Mouse (Mus musculus) cortical plate, adult 2 months (tissue): ENCODE results near the gene Bcor. TPM values are rescaled to one million over a fixed set of nuclear protein-coding genes. Genes with fewer than 3 reads are reported as not detected.
A peak's percentile ranks its signal among the peaks of the same experiment; 100 is the strongest.

Experiments used
- H3K27ac ChIP-seq: fragments of 200-500 bp; 2 replicates; pipeline ENCODE4 v1.5.1; 2012; ENCODE audit warnings: low read length, control low read depth, inconsistent platforms; ENCODE audit not compliant: insufficient read depth
- H3K4me1 ChIP-seq: fragments of 200-500 bp; 2 replicates; pipeline ENCODE4 v1.6.1; 2011; ENCODE audit warnings: low read length; ENCODE audit not compliant: control insufficient read depth, insufficient read depth
- H3K4me3 ChIP-seq: fragments of 200-500 bp; 2 replicates; pipeline ENCODE4 v1.5.1; 2011; ENCODE audit warnings: mild to moderate bottlenecking, low read length, control low read depth; ENCODE audit not compliant: insufficient read depth
- CTCF ChIP-seq: fragments of 200-500 bp; IDR thresholded peaks from 2 replicates; pipeline ENCODE4 v1.5.1; 2011; ENCODE audit warnings: mild to moderate bottlenecking, control low read depth, low read length; ENCODE audit not compliant: insufficient read depth; ENCODE audit errors: extremely low read depth
- POLR2A ChIP-seq: fragments of 200-500 bp; IDR thresholded peaks from 2 replicates; pipeline ENCODE4 v1.6.1; 2011; ENCODE audit warnings: mild to moderate bottlenecking, low read length, control low read depth; ENCODE audit not compliant: insufficient read depth; ENCODE audit errors: extremely low read depth
- polyA plus RNA-seq: library from polyadenylated mRNA; depleted of rRNA; stranded (reverse); fragments of >200 nt; gene quantifications from 2 replicates; pipeline ENCODE4 v1.2.3, GENCODE M21; 2012

Gene Bcor
- polyA plus RNA-seq, 1 experiment, result 17.7 TPM

DNA sequence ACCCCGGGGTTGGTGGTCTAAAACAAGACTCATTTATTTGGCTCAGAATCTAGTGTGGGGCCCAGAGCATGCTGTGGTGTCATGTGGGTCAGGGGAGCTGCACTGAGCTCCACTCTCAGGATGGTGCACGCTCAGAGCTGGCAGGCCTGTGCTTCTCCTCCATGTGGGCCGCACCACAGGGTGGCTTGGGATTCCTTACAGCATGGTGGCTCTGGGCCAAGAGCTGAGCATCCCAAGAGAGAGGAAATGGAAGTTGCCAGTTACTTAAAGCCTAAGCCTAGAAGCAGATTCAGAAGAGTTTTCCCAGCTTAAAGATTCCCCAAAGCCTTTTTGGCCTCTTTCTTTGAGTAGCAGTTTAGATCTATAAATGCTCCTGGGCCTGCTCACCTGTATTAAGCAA is 151.1 kb downstream of the Bcor start:
- TF ChIP-seq CTCF (no peak), POLR2A (no peak)
- H3K4me3 ChIP-seq, result no peak overlapping the region
- H3K4me1 ChIP-seq, result peaks cover 2% of the 10 kb centered on the region
- no peak overlapping the region for H3K27ac ChIP-seq

DNA sequence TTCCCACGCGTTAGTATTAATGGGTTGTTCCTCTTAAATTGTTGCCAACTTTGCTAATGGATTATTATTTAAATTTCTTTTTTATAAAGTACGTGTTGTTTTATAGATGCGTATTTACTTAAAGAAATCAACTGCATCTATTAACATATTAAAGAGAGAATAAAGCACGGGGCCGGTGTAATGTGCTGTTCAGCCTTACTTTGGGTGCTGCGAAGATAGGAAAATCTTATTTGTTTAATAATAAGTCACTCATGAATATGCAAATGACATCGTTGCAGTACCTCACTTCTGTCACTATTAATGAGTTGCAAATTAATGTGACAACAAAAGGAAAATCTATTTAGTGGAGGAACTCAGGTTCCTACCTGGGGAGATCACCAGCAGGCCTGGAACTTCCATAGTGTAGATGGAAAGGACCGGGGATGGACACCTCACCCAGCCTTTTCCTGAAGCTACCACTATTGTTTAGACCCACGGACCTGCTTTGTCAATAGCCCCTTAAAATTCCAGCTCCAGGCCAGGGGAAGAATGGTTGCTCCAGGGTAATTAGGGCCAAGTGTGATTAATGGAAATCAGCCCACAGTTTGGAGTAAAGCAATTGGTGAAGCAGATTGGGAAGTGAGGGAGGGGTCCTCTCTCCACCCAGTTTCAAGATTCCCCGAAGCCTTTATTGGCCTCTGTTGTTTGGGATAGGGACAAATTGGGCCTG is 152.2 kb downstream of the Bcor start:
- H3K4me3 ChIP-seq, result no peak overlapping the region
- TF ChIP-seq POLR2A (no peak), CTCF (no peak)
- H3K27ac ChIP-seq, result no peak overlapping the region
- H3K4me1 ChIP-seq, result peaks cover 2% of the 10 kb centered on the region

GRCm38 (mm10) chrX:12006882-12007753 is 153.0 kb downstream of the Bcor start:
- TF ChIP-seq CTCF (no peak), POLR2A (no peak)
- H3K27ac ChIP-seq, result peak overlapping the region; percentile 83

DNA sequence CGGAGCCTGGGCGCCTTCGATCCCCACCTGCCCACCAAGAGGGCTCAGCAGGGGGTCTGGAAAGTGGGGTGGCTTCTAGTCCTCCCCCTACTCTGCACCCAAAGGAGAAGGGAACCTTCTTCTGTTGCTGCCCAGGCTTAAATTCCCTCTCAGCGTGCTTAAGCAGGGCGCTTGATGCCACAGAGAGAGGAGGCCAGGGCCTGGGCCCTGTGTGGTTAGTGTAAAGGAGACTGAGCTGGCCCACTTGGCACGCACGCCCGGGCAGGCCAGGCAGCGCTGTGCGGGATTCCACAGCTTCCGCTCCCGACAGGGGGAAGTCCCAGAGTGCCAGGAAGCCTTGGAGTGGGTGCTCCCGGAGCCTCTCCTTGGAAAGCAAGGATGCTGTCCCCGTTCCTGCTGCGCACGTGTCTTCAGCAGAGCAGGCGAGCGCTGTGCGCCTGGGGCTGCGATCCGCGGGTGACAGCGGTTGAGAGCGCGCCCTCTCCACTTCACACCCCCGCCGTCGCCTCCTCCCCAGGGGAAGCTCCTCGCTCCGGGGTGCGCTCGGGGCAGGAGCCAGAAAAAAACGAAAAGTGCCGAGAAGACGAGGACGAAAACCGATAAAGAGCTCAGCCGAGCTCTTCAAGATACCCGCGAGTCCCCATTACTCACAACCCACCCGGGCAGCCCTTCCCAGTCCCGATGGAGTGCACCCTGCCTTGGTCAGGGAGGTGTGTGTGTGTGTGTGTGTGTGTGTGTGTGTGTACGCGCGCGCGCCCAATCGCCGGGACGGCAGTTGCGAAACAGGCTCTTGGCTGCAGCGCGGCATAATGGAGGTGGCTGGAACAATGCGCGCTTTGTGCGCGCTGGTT is 153.9 kb downstream of the Bcor start:
- Histone ChIP-seq H3K27ac (peak overlapping the region; percentile 83), H3K4me1 (peaks cover 2% of the 10 kb centered on the region), H3K4me3 (peak overlapping the region; percentile 48)
- TF ChIP-seq CTCF, result no peak
- TF ChIP-seq POLR2A, result no peak

More at GRCm38 (mm10) chrX:12006882-12007753, 153.0 kb downstream of the Bcor start:
- Histone ChIP-seq H3K4me1 (peaks cover 2% of the 10 kb centered on the region), H3K4me3 (peak overlapping the region; percentile 48)

DNA sequence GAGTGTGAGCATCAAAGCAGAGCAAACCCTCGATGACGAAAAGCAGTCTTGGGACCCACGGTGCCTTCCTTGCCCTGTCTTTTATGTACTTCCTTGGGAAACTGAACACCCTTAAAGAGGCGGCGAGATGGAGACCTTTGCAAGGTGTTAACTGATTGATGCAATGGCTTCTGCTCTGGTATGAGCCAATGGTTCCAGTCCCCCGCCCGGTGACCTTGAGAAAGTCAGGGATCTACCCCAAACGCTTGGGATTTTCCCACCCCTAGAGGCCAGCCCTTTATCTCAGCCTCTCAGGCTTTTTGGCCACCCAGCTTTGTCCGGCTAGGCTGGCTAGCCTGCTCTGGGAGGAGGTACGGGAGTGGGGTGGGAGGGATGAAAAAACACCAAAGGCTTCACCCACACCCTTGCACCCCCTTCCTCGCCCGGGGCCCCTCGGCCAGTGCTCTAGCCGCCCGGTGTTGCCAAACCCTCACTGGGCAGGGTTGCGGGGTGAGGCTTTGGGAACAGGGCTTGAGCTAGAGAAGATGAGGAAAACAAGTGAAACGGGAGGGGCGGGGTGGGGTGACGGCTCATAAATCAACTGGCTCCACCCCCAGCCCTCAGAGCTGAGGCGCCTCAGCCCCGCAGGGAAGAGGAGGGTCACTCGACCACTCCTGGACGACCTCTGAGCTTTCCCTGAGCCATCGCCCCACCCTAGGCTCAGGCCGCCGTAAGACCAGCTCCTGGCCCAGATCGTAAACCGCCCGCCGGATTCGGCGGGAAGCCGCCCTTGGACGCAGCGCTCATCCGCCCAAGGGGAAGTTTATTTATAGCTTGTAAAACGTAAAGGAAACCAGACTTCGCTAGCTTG is 154.7 kb downstream of the Bcor start:
- TF ChIP-seq CTCF (no peak), POLR2A (no peak)
- Histone ChIP-seq H3K27ac (peak overlapping the region; percentile 83; the same call in 1 of the 2 replicates), H3K4me3 (peak overlapping the region; percentile 48; the same call in 1 of the 2 replicates), H3K4me1 (peaks cover 2% of the 10 kb centered on the region)

- Histone ChIP-seq H3K4me3 (no peak overlapping the region), H3K4me1 (peaks cover 2% of the 10 kb centered on the region)
Measured at GRCm38 (mm10) chrX:12004416-12004815, 155.7 kb downstream of the Bcor start.

GRCm38 (mm10) chrX:12003947-12004346 is 156.2 kb downstream of the Bcor start:
- Histone ChIP-seq H3K4me3 (no peak overlapping the region), H3K27ac (no peak overlapping the region), H3K4me1 (peaks cover 2% of the 10 kb centered on the region)
- TF ChIP-seq CTCF, result no peak
- TF ChIP-seq POLR2A, result no peak

More at GRCm38 (mm10) chrX:12004416-12004815, 155.7 kb downstream of the Bcor start:
- H3K27ac ChIP-seq, result no peak overlapping the region
- TF ChIP-seq CTCF (no peak), POLR2A (no peak)

GRCm38 (mm10) chrX:12003539-12003938 is 156.6 kb downstream of the Bcor start:
- TF ChIP-seq POLR2A, result no peak
- TF ChIP-seq CTCF, result no peak
- Histone ChIP-seq H3K4me3 (no peak overlapping the region), H3K27ac (no peak overlapping the region), H3K4me1 (peaks cover 2% of the 10 kb centered on the region)

- Histone ChIP-seq H3K27ac (no peak overlapping the region), H3K4me3 (no peak overlapping the region), H3K4me1 (peaks cover 2% of the 10 kb centered on the region)
- TF ChIP-seq CTCF (no peak), POLR2A (no peak)
Measured at GRCm38 (mm10) chrX:12003106-12003505, 157.0 kb downstream of the Bcor start.
